Mouse (Mus musculus) kidney, adult 2 months (tissue): ENCODE results near the gene Prdm2. TPM values are rescaled to one million over a fixed set of nuclear protein-coding genes. Genes with fewer than 3 reads are reported as not detected.

Experiments used
- DNase-seq: peaks from one replicate; pipeline ENCODE4 v3.0.0; 2021
- H3K27ac ChIP-seq: fragments of 200-500 bp; 2 replicates; pipeline ENCODE4 v1.5.1; 2012; ENCODE audit warnings: low read depth, low read length, control low read depth, inconsistent platforms; ENCODE audit not compliant: insufficient read depth
- H3K27me3 ChIP-seq: fragments of 200-500 bp; replicated peaks from 2 replicates; pipeline ENCODE4 v1.6.1; 2012; ENCODE audit warnings: mild to moderate bottlenecking, moderate library complexity, low read length, inconsistent platforms; ENCODE audit not compliant: control insufficient read depth, insufficient read depth
- H3K36me3 ChIP-seq: fragments of 200-500 bp; 2 replicates; pipeline ENCODE4 v1.6.1; 2012; ENCODE audit warnings: mild to moderate bottlenecking, moderate library complexity, low read length, inconsistent platforms; ENCODE audit not compliant: control insufficient read depth, insufficient read depth
- H3K4me1 ChIP-seq: fragments of 200-500 bp; 2 replicates; pipeline ENCODE4 v1.6.1; 2011; ENCODE audit warnings: low read length; ENCODE audit not compliant: control insufficient read depth, insufficient read depth
- H3K4me3 ChIP-seq: fragments of 200-500 bp; 2 replicates; pipeline ENCODE4 v1.5.1; 2011; ENCODE audit warnings: mild to moderate bottlenecking, low read depth, low read length, control low read depth; ENCODE audit not compliant: insufficient read depth
- CTCF ChIP-seq: fragments of 200-500 bp; conservative IDR thresholded peaks from 2 replicates; pipeline ENCODE4 v1.5.1; 2011; ENCODE audit warnings: low read depth, mild to moderate bottlenecking, control low read depth, low read length, moderate library complexity, mixed read lengths; ENCODE audit not compliant: insufficient read depth, insufficient read length
- POLR2A ChIP-seq: fragments of 200-500 bp; IDR thresholded peaks from one replicate; pipeline ENCODE4 v1.6.1; 2011; ENCODE audit warnings: low read depth, low read length, control low read depth
- WGBS: fragments of 180-500 bp; shearing (Covaris S2); methylation state at CpG from one replicate; pipeline ENCODE4 v1.1.7; 2018; 5-methylcytosine and 5-hydroxymethylcytosine counted together
- polyA plus RNA-seq: library from polyadenylated mRNA; depleted of rRNA; stranded (reverse); fragments of >200 nt; gene quantifications from 2 replicates; pipeline ENCODE4 v1.2.3, GENCODE M21; 2012; rRNA removed

Gene Prdm2
- polyA plus RNA-seq, 1 experiment: 13.9 TPM

GRCm38 (mm10) chr4:143090551-143090950 lies 122.2 kb downstream of the Prdm2 start:
- no peak for TF ChIP-seq POLR2A
- no peak for TF ChIP-seq CTCF
- no peak overlapping the region for H3K4me3 ChIP-seq
- WGBS: 100% methylated on average over 3 of the region's 3 CpGs
- H3K27me3 ChIP-seq: no peaks in the 10 kb centered on the region
- no peak overlapping the region for H3K27ac ChIP-seq
- DNase-seq: no peak
- H3K36me3 ChIP-seq: no peaks in the 10 kb centered on the region
- H3K4me1 ChIP-seq: no peaks in the 10 kb centered on the region

GRCm38 (mm10) chr4:143074071-143074765 lies 138.6 kb downstream of the Prdm2 start:
- Histone ChIP-seq H3K27me3 (no peaks in the 10 kb centered on the region), H3K27ac (no peak overlapping the region), H3K4me1 (no peaks in the 10 kb centered on the region), H3K36me3 (no peaks in the 10 kb centered on the region), H3K4me3 (no peak overlapping the region)
- TF ChIP-seq POLR2A (no peak), CTCF (no peak)
- peak; percentile 4 for DNase-seq
- WGBS: 8% methylated on average over 20 of the region's 20 CpGs

- H3K4me3 ChIP-seq: no peak overlapping the region
- 57% methylated on average over 8 of the region's 8 CpGs for WGBS
- H3K36me3 ChIP-seq: no peaks in the 10 kb centered on the region
- DNase-seq: no peak
- H3K27ac ChIP-seq: no peak overlapping the region
- TF ChIP-seq CTCF: no peak
- TF ChIP-seq POLR2A: no peak
- H3K4me1 ChIP-seq: no peaks in the 10 kb centered on the region
- no peaks in the 10 kb centered on the region for H3K27me3 ChIP-seq
Observed at GRCm38 (mm10) chr4:143071791-143072190, 141.0 kb downstream of the Prdm2 start.

- Histone ChIP-seq H3K4me3 (no peak overlapping the region), H3K36me3 (no peaks in the 10 kb centered on the region), H3K27ac (no peak overlapping the region), H3K4me1 (no peaks in the 10 kb centered on the region), H3K27me3 (no peaks in the 10 kb centered on the region)
- DNase-seq: no peak
- TF ChIP-seq CTCF: no peak
- TF ChIP-seq POLR2A: no peak
- 87% methylated on average over 9 of the region's 9 CpGs for WGBS
Observed at GRCm38 (mm10) chr4:143067006-143067405, 145.8 kb downstream of the Prdm2 start.

GRCm38 (mm10) chr4:143058765-143059344 lies 153.9 kb downstream of the Prdm2 start:
- Histone ChIP-seq H3K4me1 (no peaks in the 10 kb centered on the region), H3K27me3 (no peaks in the 10 kb centered on the region), H3K4me3 (no peak overlapping the region), H3K27ac (no peak overlapping the region), H3K36me3 (no peaks in the 10 kb centered on the region)
- TF ChIP-seq POLR2A (no peak), CTCF (no peak)
- WGBS: 67% methylated on average over 12 of the region's 12 CpGs
- peak; percentile 13 for DNase-seq

Other genes starting within 250 kb of the Prdm2 start
- 3.2 and 4.5 TPM in 2 replicates for gene Pdpn, start 86.6 kb upstream of the Prdm2 start, polyA plus RNA-seq
- 0.04 and 0.06 TPM in 2 replicates for gene Lrrc38, start 136.8 kb upstream of the Prdm2 start, polyA plus RNA-seq
- not detected in 2 replicates for gene Pramel1, start 181.4 kb upstream of the Prdm2 start, polyA plus RNA-seq
- 5.1 and 5.7 TPM in 2 replicates for gene Pramef8, start 199.4 kb upstream of the Prdm2 start, polyA plus RNA-seq
- gene Oog4, start 237.3 kb upstream of the Prdm2 start, polyA plus RNA-seq: not detected in 2 replicates